Mouse (Mus musculus): ENCODE measurements around the gene Dhx9. TPM values are rescaled to one million over a fixed set of nuclear protein-coding genes. Genes with fewer than 3 reads are reported as not detected.
"Not testable (repeated sequence)": the region's sequence is repeated elsewhere in the genome, so short reads cannot be mapped to it uniquely, and the experiment has no call there.

The Dhx9 gene
- polyA plus RNA-seq, 1 experiment: 57.5 TPM

- WGBS: 93% methylated on average over 2 of the region's 2 CpGs
- TF ChIP-seq POLR2A (IDR thresholded peaks at IDR 0.05; ENCODE audit: borderline replicate concordance, insufficient read depth, low read length) (no peak), CTCF (IDR thresholded peaks at IDR 0.05; ENCODE audit: borderline replicate concordance, insufficient read depth, low read depth, low read length) (no peak)
- DNase-seq: no peak
- no peaks in the 10 kb centered on the region for H3K4me1 ChIP-seq (ENCODE audit: control insufficient read depth, insufficient read depth, low read length)
- H3K27me3 ChIP-seq (ENCODE audit: control insufficient read depth, insufficient read depth, low read length): no peaks in the 10 kb centered on the region
- no peak overlapping the region for H3K27ac ChIP-seq (ENCODE audit: insufficient read depth, low read length)
- H3K4me3 ChIP-seq (replicated peaks; ENCODE audit: insufficient read depth, low read depth, low read length): no peak overlapping the region
These were observed 3.9 kb upstream of the Dhx9 start for GRCm38 (mm10) chr1:153491345-153491744.

GRCm38 (mm10) chr1:153489963-153490362, 2.5 kb upstream of the Dhx9 start:
- Histone ChIP-seq H3K27me3 (ENCODE audit: control insufficient read depth, insufficient read depth, low read length) (no peaks in the 10 kb centered on the region), H3K4me3 (replicated peaks; ENCODE audit: insufficient read depth, low read depth, low read length) (no peak overlapping the region), H3K27ac (ENCODE audit: insufficient read depth, low read length) (no peak overlapping the region), H3K4me1 (ENCODE audit: control insufficient read depth, insufficient read depth, low read length) (peaks cover 4% of the 10 kb centered on the region; the same call in 1 of the 2 replicates)
- WGBS: 84% methylated on average over 4 of the region's 4 CpGs
- no peak for DNase-seq
- TF ChIP-seq POLR2A (IDR thresholded peaks at IDR 0.05; ENCODE audit: borderline replicate concordance, insufficient read depth, low read length) (no peak), CTCF (IDR thresholded peaks at IDR 0.05; ENCODE audit: borderline replicate concordance, insufficient read depth, low read depth, low read length) (no peak)

- Histone ChIP-seq H3K4me3 (replicated peaks; ENCODE audit: insufficient read depth, low read depth, low read length) (no peak overlapping the region), H3K4me1 (ENCODE audit: control insufficient read depth, insufficient read depth, low read length) (peaks cover 4% of the 10 kb centered on the region; the same call in 1 of the 2 replicates), H3K27ac (ENCODE audit: insufficient read depth, low read length) (no peak overlapping the region), H3K27me3 (ENCODE audit: control insufficient read depth, insufficient read depth, low read length) (no peaks in the 10 kb centered on the region)
- TF ChIP-seq CTCF (IDR thresholded peaks at IDR 0.05; ENCODE audit: borderline replicate concordance, insufficient read depth, low read depth, low read length) (no peak), POLR2A (IDR thresholded peaks at IDR 0.05; ENCODE audit: borderline replicate concordance, insufficient read depth, low read length) (no peak)
- DNase-seq: no peak
- 57% methylated on average over 2 of the region's 2 CpGs for WGBS
These were observed 2.1 kb upstream of the Dhx9 start for GRCm38 (mm10) chr1:153489540-153489939.

- no peak for DNase-seq
- TF ChIP-seq POLR2A (IDR thresholded peaks at IDR 0.05; ENCODE audit: borderline replicate concordance, insufficient read depth, low read length): no peak
- Histone ChIP-seq H3K27me3 (ENCODE audit: control insufficient read depth, insufficient read depth, low read length) (no peaks in the 10 kb centered on the region), H3K27ac (ENCODE audit: insufficient read depth, low read length) (no peak overlapping the region), H3K4me3 (replicated peaks; ENCODE audit: insufficient read depth, low read depth, low read length) (no peak overlapping the region), H3K4me1 (ENCODE audit: control insufficient read depth, insufficient read depth, low read length) (peaks cover 4% of the 10 kb centered on the region; the same call in 1 of the 2 replicates)
- 48% methylated on average over 7 of the region's 7 CpGs for WGBS
These were observed 1.7 kb upstream of the Dhx9 start for GRCm38 (mm10) chr1:153489132-153489531.

- TF ChIP-seq POLR2A (IDR thresholded peaks at IDR 0.05; ENCODE audit: borderline replicate concordance, insufficient read depth, low read length) (no peak), CTCF (IDR thresholded peaks at IDR 0.05; ENCODE audit: borderline replicate concordance, insufficient read depth, low read depth, low read length) (no peak)
- peak overlapping the region; percentile 69 for H3K4me3 ChIP-seq (replicated peaks; ENCODE audit: insufficient read depth, low read depth, low read length)
- H3K27ac ChIP-seq (ENCODE audit: insufficient read depth, low read length): peak overlapping the region; percentile 13; the same call in 1 of the 2 replicates
- under 1% methylated on average over 64 of the region's 64 CpGs for WGBS
- no peaks in the 10 kb centered on the region for H3K27me3 ChIP-seq (ENCODE audit: control insufficient read depth, insufficient read depth, low read length)
- peak in 1 of 2 experiments; percentile 52 for DNase-seq
- peaks cover 4% of the 10 kb centered on the region; the same call in 1 of the 2 replicates for H3K4me1 ChIP-seq (ENCODE audit: control insufficient read depth, insufficient read depth, low read length)
These were observed 527 bp downstream of the Dhx9 start for GRCm38 (mm10) chr1:153486767-153487499.

- not testable (repeated sequence) for H3K27ac ChIP-seq (ENCODE audit: insufficient read depth, low read length); H3K4me1 ChIP-seq (ENCODE audit: control insufficient read depth, insufficient read depth, low read length); DNase-seq; H3K27me3 ChIP-seq (ENCODE audit: control insufficient read depth, insufficient read depth, low read length)
- WGBS: 9% methylated on average over 6 of the region's 6 CpGs
- peak overlapping the region; percentile 69 for H3K4me3 ChIP-seq (replicated peaks; ENCODE audit: insufficient read depth, low read depth, low read length)
These were observed 1.3 kb downstream of the Dhx9 start for GRCm38 (mm10) chr1:153486120-153486519.

- H3K4me3 ChIP-seq (replicated peaks; ENCODE audit: insufficient read depth, low read depth, low read length): no peak overlapping the region
- H3K27ac ChIP-seq (ENCODE audit: insufficient read depth, low read length): no peak overlapping the region
- TF ChIP-seq CTCF (IDR thresholded peaks at IDR 0.05; ENCODE audit: borderline replicate concordance, insufficient read depth, low read depth, low read length) (no peak), POLR2A (IDR thresholded peaks at IDR 0.05; ENCODE audit: borderline replicate concordance, insufficient read depth, low read length) (no peak)
- no peak for DNase-seq
- 39% methylated on average over 2 of the region's 2 CpGs for WGBS
- H3K4me1 ChIP-seq (ENCODE audit: control insufficient read depth, insufficient read depth, low read length): peaks cover 4% of the 10 kb centered on the region; the same call in 1 of the 2 replicates
- no peaks in the 10 kb centered on the region for H3K27me3 ChIP-seq (ENCODE audit: control insufficient read depth, insufficient read depth, low read length)
These were observed 2.2 kb downstream of the Dhx9 start for GRCm38 (mm10) chr1:153485201-153485796.

- peaks cover 4% of the 10 kb centered on the region; the same call in 1 of the 2 replicates for H3K4me1 ChIP-seq (ENCODE audit: control insufficient read depth, insufficient read depth, low read length)
- no peak overlapping the region for H3K4me3 ChIP-seq (replicated peaks; ENCODE audit: insufficient read depth, low read depth, low read length)
- TF ChIP-seq CTCF (IDR thresholded peaks at IDR 0.05; ENCODE audit: borderline replicate concordance, insufficient read depth, low read depth, low read length) (no peak), POLR2A (IDR thresholded peaks at IDR 0.05; ENCODE audit: borderline replicate concordance, insufficient read depth, low read length) (no peak)
- WGBS: 68% methylated on average over 1 of the region's 1 CpGs
- no peak overlapping the region for H3K27ac ChIP-seq (ENCODE audit: insufficient read depth, low read length)
- H3K27me3 ChIP-seq (ENCODE audit: control insufficient read depth, insufficient read depth, low read length): no peaks in the 10 kb centered on the region
- no peak for DNase-seq
These were observed 6.4 kb downstream of the Dhx9 start for GRCm38 (mm10) chr1:153481025-153481412.
